ENCODE assay signal across 15 mouse cellular contexts in genomic region chr8:24215510-24216138, GRCm38 (mm10).
DNase-seq lines count a peak whose midpoint lies in the region; ATAC-seq lines count a peak whose summit lies in the region.
"Had no signal": no experiment of that assay in that cellular context is flagged by ENCODE, and none has a peak within 500 bp of the region (broad histone marks: within the 10 kb centered on the region; RNA-seq: fewer than 3 reads in every experiment).

No protein-coding gene starts in this region.

- H3K4me3 ChIP-seq in forebrain, embryonic 11.5 days (ENCODE audit: low read depth, low read length): no peak overlapping the region
- no peak overlapping the region for H3K4me3 ChIP-seq in forebrain, embryonic 10.5 days
- no peak overlapping the region for H3K4me3 ChIP-seq in hindbrain, embryonic 15.5 days
- no peak overlapping the region for H3K4me3 ChIP-seq in hindbrain, embryonic 14.5 days (replicated peaks; ENCODE audit: low read length)
- H3K4me3 ChIP-seq: midbrain, embryonic 12.5 days; neural tube, embryonic 13.5 days had no signal

- H3K4me1 ChIP-seq in forebrain, embryonic 11.5 days (replicated peaks; ENCODE audit: control insufficient read depth, insufficient read depth, low read length): no peaks in the 10 kb centered on the region
- no peaks in the 10 kb centered on the region for H3K4me1 ChIP-seq in forebrain, embryonic 10.5 days
- H3K4me1 ChIP-seq in hindbrain, embryonic 15.5 days (replicated peaks): peaks cover 3% of the 10 kb centered on the region; the same call in 1 of the 2 replicates
- no peaks in the 10 kb centered on the region for H3K4me1 ChIP-seq in hindbrain, embryonic 14.5 days (replicated peaks; ENCODE audit: control insufficient read depth, insufficient read depth, low read length)
- H3K4me1 ChIP-seq: midbrain, embryonic 12.5 days had no signal

- H3K27ac ChIP-seq in forebrain, embryonic 11.5 days (ENCODE audit: low read depth, low read length): no peak overlapping the region
- H3K27ac ChIP-seq in forebrain, embryonic 10.5 days: no peak overlapping the region
- H3K27ac ChIP-seq in hindbrain, embryonic 15.5 days (replicated peaks): peak overlapping the region; percentile 17; the same call in 1 of the 2 replicates
- H3K27ac ChIP-seq in hindbrain, embryonic 14.5 days: no peak overlapping the region
- H3K27ac ChIP-seq: midbrain, embryonic 12.5 days; neural tube, embryonic 13.5 days had no signal

- no peaks in the 10 kb centered on the region for H3K36me3 ChIP-seq in forebrain, embryonic 11.5 days (ENCODE audit: control insufficient read depth, insufficient read depth, low read length)
- H3K36me3 ChIP-seq in forebrain, embryonic 10.5 days (replicated peaks): no peaks in the 10 kb centered on the region
- H3K36me3 ChIP-seq in hindbrain, embryonic 15.5 days: no peaks in the 10 kb centered on the region
- no peaks in the 10 kb centered on the region for H3K36me3 ChIP-seq in hindbrain, embryonic 14.5 days (replicated peaks; ENCODE audit: control insufficient read depth, insufficient read depth)
- H3K36me3 ChIP-seq: midbrain, embryonic 12.5 days; neural tube, embryonic 13.5 days had no signal

- ATAC-seq in forebrain, embryonic 11.5 days (replicated peaks; ENCODE audit: low FRiP score): no peak
- ATAC-seq in hindbrain, embryonic 15.5 days (ENCODE audit: low FRiP score, low read depth): no peak
- no peak for ATAC-seq in hindbrain, embryonic 14.5 days (ENCODE audit: low FRiP score)

- H3K27me3 ChIP-seq in forebrain, embryonic 11.5 days (ENCODE audit: control insufficient read depth, insufficient read depth, low read length): no peaks in the 10 kb centered on the region
- no peaks in the 10 kb centered on the region for H3K27me3 ChIP-seq in forebrain, embryonic 10.5 days (ENCODE audit: poor library complexity, severe bottlenecking)
- H3K27me3 ChIP-seq in hindbrain, embryonic 15.5 days: no peaks in the 10 kb centered on the region
- H3K27me3 ChIP-seq in hindbrain, embryonic 14.5 days (ENCODE audit: control insufficient read depth, insufficient read depth, low read length): no peaks in the 10 kb centered on the region
- H3K27me3 ChIP-seq: midbrain, embryonic 12.5 days; neural tube, embryonic 13.5 days had no signal

- no peak overlapping the region for H3K9ac ChIP-seq in forebrain, embryonic 11.5 days (ENCODE audit: low read length)
- H3K9ac ChIP-seq in hindbrain, embryonic 15.5 days: no peak overlapping the region
- no peak overlapping the region for H3K9ac ChIP-seq in hindbrain, embryonic 14.5 days
- H3K9ac ChIP-seq: midbrain, embryonic 12.5 days; neural tube, embryonic 13.5 days had no signal

- H3K9me3 ChIP-seq in forebrain, embryonic 11.5 days (ENCODE audit: control insufficient read depth, low read length): no peaks in the 10 kb centered on the region
- H3K9me3 ChIP-seq in forebrain, embryonic 10.5 days: no peaks in the 10 kb centered on the region
- H3K9me3 ChIP-seq in hindbrain, embryonic 15.5 days: no peaks in the 10 kb centered on the region
- no peaks in the 10 kb centered on the region for H3K9me3 ChIP-seq in hindbrain, embryonic 14.5 days (ENCODE audit: control insufficient read depth, low read length)
- H3K9me3 ChIP-seq: midbrain, embryonic 12.5 days; neural tube, embryonic 13.5 days had no signal

- H3K4me2 ChIP-seq in forebrain, embryonic 11.5 days (ENCODE audit: low read depth, low read length, severe bottlenecking): no peak overlapping the region
- no peak overlapping the region for H3K4me2 ChIP-seq in hindbrain, embryonic 15.5 days
- no peak overlapping the region for H3K4me2 ChIP-seq in hindbrain, embryonic 14.5 days (replicated peaks)
- H3K4me2 ChIP-seq: liver, embryonic 11.5 days; midbrain, embryonic 12.5 days; neural tube, embryonic 13.5 days had no signal

- peak; percentile 30 for DNase-seq in forebrain, embryonic 11.5 days (ENCODE audit: low spot score)
- no peak for DNase-seq in forebrain, embryonic 10.5 days (ENCODE audit: extremely low spot score, low spot score)
- DNase-seq in hindbrain, embryonic 14.5 days (ENCODE audit: low spot score): no peak
- DNase-seq in right cerebral cortex, adult 18-20 months: peak; percentile 26
- DNase-seq in right cerebral cortex, adult 2 months (ENCODE audit: low spot score in 2 of 2): no peak
- peak; percentile 47 for DNase-seq in thymus, postnatal 25 days
- DNase-seq in kidney, adult 9 months: no peak
- DNase-seq: adrenal gland, postnatal 14 days; cerebellum, postnatal 36 days; kidney, adult 11 months; lung, postnatal 14 days had no signal

- WGBS in forebrain, embryonic 11.5 days: 88% methylated on average over 9 of the region's 9 CpGs
- 91% methylated on average over 9 of the region's 9 CpGs for WGBS in forebrain, embryonic 10.5 days
- WGBS in hindbrain, embryonic 15.5 days: 77% methylated on average over 9 of the region's 9 CpGs
- WGBS in hindbrain, embryonic 14.5 days: 74% methylated on average over 9 of the region's 9 CpGs

Comparison
In these comparisons a context has a peak if more than half of its experiments do, and no peak if none do; other contexts are left out.
1. DNase-seq: peak in forebrain, embryonic 11.5 days (single experiment), right cerebral cortex, adult 18-20 months (single experiment) and thymus, postnatal 25 days (single experiment); none in forebrain, embryonic 10.5 days (single experiment), hindbrain, embryonic 14.5 days (single experiment), right cerebral cortex, adult 2 months (0 of 2) and kidney, adult 9 months (single experiment).